Comparison of ENCODE assay signal across 26 mouse cellular contexts in genomic region chr6:91743886-91744285, GRCm38 (mm10).
DNase-seq lines count a peak whose midpoint lies in the region; ATAC-seq lines count a peak whose summit lies in the region.
"Had no signal": no experiment of that assay in that cellular context is flagged by ENCODE, and none has a peak within 500 bp of the region (broad histone marks: within the 10 kb centered on the region; RNA-seq: fewer than 3 reads in every experiment).

No protein-coding gene starts in this region.

- DNase-seq in embryonic facial prominence, embryonic 10.5 days (ENCODE audit: low spot score): no peak
- DNase-seq in kidney, adult 18-20 months: no peak
- DNase-seq in ovary, adult 18-20 months (ENCODE audit: low spot score): peak; percentile 31
- DNase-seq in ovary, postnatal 14 days (ENCODE audit: low spot score): no peak
- peak; percentile 48 for DNase-seq in yolk sac, embryonic 10.5 days (ENCODE audit: low spot score)
- DNase-seq in hindbrain, embryonic 11.5 days (ENCODE audit: low spot score): no peak
- DNase-seq: adrenal gland, postnatal 25 days; cerebellum, adult 11-12 months; cerebellum, adult 9-11 months; gastrocnemius, postnatal 25 days; heart, adult 18-20 months; heart, postnatal 10 days; lung, postnatal 36 days; midbrain, embryonic 14.5 days; right cerebral cortex, adult 18-20 months; spleen, adult 18-20 months; thymus, adult 18-20 months; thymus, postnatal 25 days had no signal

- H3K4me1 ChIP-seq in embryonic facial prominence, embryonic 13.5 days: peaks cover 14% of the 10 kb centered on the region
- H3K4me1 ChIP-seq in embryonic facial prominence, embryonic 10.5 days: peaks cover 13% of the 10 kb centered on the region
- H3K4me1 ChIP-seq in kidney, embryonic 15.5 days: peaks cover 37% of the 10 kb centered on the region
- no peaks in the 10 kb centered on the region for H3K4me1 ChIP-seq in hindbrain, embryonic 11.5 days (replicated peaks; ENCODE audit: control insufficient read depth, insufficient read depth, low read length)
- H3K4me1 ChIP-seq: hindbrain, embryonic 15.5 days; liver, embryonic 15.5 days; lung, embryonic 15.5 days had no signal

- H3K9ac ChIP-seq in embryonic facial prominence, embryonic 13.5 days: no peak overlapping the region
- H3K9ac ChIP-seq in kidney, embryonic 15.5 days: no peak overlapping the region
- no peak overlapping the region for H3K9ac ChIP-seq in hindbrain, embryonic 11.5 days (ENCODE audit: low read depth, low read length)
- H3K9ac ChIP-seq: heart, embryonic 13.5 days; hindbrain, embryonic 15.5 days; liver, embryonic 15.5 days; lung, embryonic 15.5 days had no signal

- ATAC-seq in embryonic facial prominence, embryonic 13.5 days (ENCODE audit: insufficient number of reproducible peaks, insufficient read depth, low FRiP score, low TSS enrichment, low read depth): no peak
- ATAC-seq in kidney, embryonic 15.5 days (replicated peaks; ENCODE audit: low FRiP score): no peak
- ATAC-seq in hindbrain, embryonic 11.5 days (ENCODE audit: low FRiP score): no peak
- ATAC-seq: forebrain, embryonic 14.5 days had no signal

- H3K4me2 ChIP-seq in embryonic facial prominence, embryonic 13.5 days: no peak overlapping the region
- H3K4me2 ChIP-seq in kidney, embryonic 15.5 days: no peak overlapping the region
- H3K4me2 ChIP-seq in hindbrain, embryonic 11.5 days (replicated peaks; ENCODE audit: low read depth, low read length): no peak overlapping the region
- H3K4me2 ChIP-seq: heart, embryonic 13.5 days; hindbrain, embryonic 15.5 days; liver, embryonic 15.5 days; lung, embryonic 15.5 days had no signal

- H3K36me3 ChIP-seq in embryonic facial prominence, embryonic 13.5 days: peaks cover 87% of the 10 kb centered on the region
- peaks cover 97% of the 10 kb centered on the region for H3K36me3 ChIP-seq in embryonic facial prominence, embryonic 10.5 days (replicated peaks)
- H3K36me3 ChIP-seq in kidney, embryonic 15.5 days: peaks cover 87% of the 10 kb centered on the region
- H3K36me3 ChIP-seq in hindbrain, embryonic 11.5 days (ENCODE audit: control insufficient read depth, insufficient read depth, low read length): peaks cover 9% of the 10 kb centered on the region
- H3K36me3 ChIP-seq: G1E had no signal

- no peak overlapping the region for H3K4me3 ChIP-seq in embryonic facial prominence, embryonic 13.5 days
- H3K4me3 ChIP-seq in embryonic facial prominence, embryonic 10.5 days: no peak overlapping the region
- no peak overlapping the region for H3K4me3 ChIP-seq in kidney, embryonic 15.5 days (replicated peaks)
- H3K4me3 ChIP-seq in hindbrain, embryonic 11.5 days (ENCODE audit: low read depth, low read length): no peak overlapping the region
- H3K4me3 ChIP-seq: heart, embryonic 13.5 days; hindbrain, embryonic 15.5 days; liver, embryonic 15.5 days; lung, embryonic 15.5 days had no signal

- H3K27ac ChIP-seq in embryonic facial prominence, embryonic 13.5 days: peak overlapping the region; percentile 23; the same call in 1 of the 2 replicates
- H3K27ac ChIP-seq in embryonic facial prominence, embryonic 10.5 days (replicated peaks): no peak overlapping the region
- peak overlapping the region; percentile 37; the same call in 1 of the 2 replicates for H3K27ac ChIP-seq in kidney, embryonic 15.5 days
- H3K27ac ChIP-seq in hindbrain, embryonic 11.5 days (ENCODE audit: low read depth, low read length): no peak overlapping the region
- H3K27ac ChIP-seq: heart, embryonic 13.5 days; hindbrain, embryonic 15.5 days; liver, embryonic 15.5 days; lung, embryonic 15.5 days had no signal

- 70% methylated on average over 4 of the region's 4 CpGs for WGBS in embryonic facial prominence, embryonic 13.5 days
- WGBS in embryonic facial prominence, embryonic 10.5 days: 59% methylated on average over 4 of the region's 4 CpGs
- WGBS in kidney, embryonic 15.5 days: 34% methylated on average over 4 of the region's 4 CpGs
- 63% methylated on average over 4 of the region's 4 CpGs for WGBS in hindbrain, embryonic 11.5 days

- H3K27me3 ChIP-seq in embryonic facial prominence, embryonic 13.5 days: no peaks in the 10 kb centered on the region
- H3K27me3 ChIP-seq in embryonic facial prominence, embryonic 10.5 days (replicated peaks; ENCODE audit: low read depth, poor library complexity, severe bottlenecking): no peaks in the 10 kb centered on the region
- no peaks in the 10 kb centered on the region for H3K27me3 ChIP-seq in kidney, embryonic 15.5 days
- no peaks in the 10 kb centered on the region for H3K27me3 ChIP-seq in hindbrain, embryonic 11.5 days (ENCODE audit: control insufficient read depth, insufficient read depth, low read length)
- H3K27me3 ChIP-seq: heart, embryonic 13.5 days; hindbrain, embryonic 15.5 days; liver, embryonic 15.5 days; lung, embryonic 15.5 days had no signal

- no peaks in the 10 kb centered on the region for H3K9me3 ChIP-seq in embryonic facial prominence, embryonic 13.5 days
- H3K9me3 ChIP-seq in embryonic facial prominence, embryonic 10.5 days: 0 out of 2 replicates have a peak, but pooled peaks cover 1% of the 10 kb centered on the region
- no peaks in the 10 kb centered on the region for H3K9me3 ChIP-seq in kidney, embryonic 15.5 days (replicated peaks)
- no peaks in the 10 kb centered on the region for H3K9me3 ChIP-seq in hindbrain, embryonic 11.5 days (ENCODE audit: control insufficient read depth, low read length)
- H3K9me3 ChIP-seq: G1E; heart, embryonic 13.5 days; hindbrain, embryonic 15.5 days; liver, embryonic 15.5 days; lung, embryonic 15.5 days had no signal

Comparison
In these comparisons a context has a peak if more than half of its experiments do, and no peak if none do; other contexts are left out.
1. H3K27ac ChIP-seq: peak in embryonic facial prominence, embryonic 13.5 days (single experiment) and kidney, embryonic 15.5 days (single experiment); none in embryonic facial prominence, embryonic 10.5 days (single experiment) and hindbrain, embryonic 11.5 days (single experiment).
2. DNase-seq: peak in ovary, adult 18-20 months (single experiment) and yolk sac, embryonic 10.5 days (single experiment); none in embryonic facial prominence, embryonic 10.5 days (single experiment), kidney, adult 18-20 months (single experiment), ovary, postnatal 14 days (single experiment) and hindbrain, embryonic 11.5 days (single experiment).